In genomic region chr9:65667701-65668100, GRCm38 (mm10) we compare ENCODE assay signal across 7 mouse cellular contexts. TPM values are rescaled to one million over a fixed set of nuclear protein-coding genes. Genes with fewer than 3 reads are reported as not detected.
DNase-seq lines count a peak whose midpoint lies in the region; ATAC-seq and TF ChIP-seq lines count a peak whose summit lies in the region.

TSS of gene Oaz2 (plus strand) at chr9:65668001.

- H3K27me3 ChIP-seq in forebrain, embryonic 14.5 days (replicated peaks; ENCODE audit: control insufficient read depth, insufficient read depth, low read length) = no peaks in the 10 kb centered on the region
- no peaks in the 10 kb centered on the region for H3K27me3 ChIP-seq in hindbrain, embryonic 12.5 days
- no peaks in the 10 kb centered on the region for H3K27me3 ChIP-seq in liver, embryonic 14.5 days (ENCODE audit: control insufficient read depth, insufficient read depth, low read length)

- no peak within 1 kb of the TSS for H3K9ac ChIP-seq in forebrain, embryonic 14.5 days (ENCODE audit: low read length)
- H3K9ac ChIP-seq in hindbrain, embryonic 12.5 days = no peak within 1 kb of the TSS
- H3K9ac ChIP-seq in liver, embryonic 14.5 days (replicated peaks) = no peak within 1 kb of the TSS

- H3K4me1 ChIP-seq in forebrain, embryonic 14.5 days (ENCODE audit: control insufficient read depth, insufficient read depth, low read length) = no peaks in the 10 kb centered on the region
- H3K4me1 ChIP-seq in hindbrain, embryonic 12.5 days = no peaks in the 10 kb centered on the region
- H3K4me1 ChIP-seq in liver, embryonic 14.5 days (replicated peaks; ENCODE audit: control insufficient read depth in 2 of 2, insufficient read depth in 2 of 2, low read length in 1 of 2) = peaks cover 0 to 8% of the 10 kb centered on the region in 2 experiments; a peak in 2 of 4 replicates

- no peak for TF ChIP-seq CTCF in liver, embryonic 14.5 days (IDR thresholded peaks at IDR 0.05; ENCODE audit: low read depth)

- no peak for TF ChIP-seq EP300 in liver, embryonic 14.5 days (IDR thresholded peaks at IDR 0.05; ENCODE audit: low read depth)

- no peaks in the 10 kb centered on the region for H3K36me3 ChIP-seq in forebrain, embryonic 14.5 days (ENCODE audit: control insufficient read depth, insufficient read depth, low read length)
- H3K36me3 ChIP-seq in hindbrain, embryonic 12.5 days = no peaks in the 10 kb centered on the region
- no peaks in the 10 kb centered on the region for H3K36me3 ChIP-seq in liver, embryonic 14.5 days (replicated peaks; ENCODE audit: control insufficient read depth, insufficient read depth, low read depth)

- H3K4me2 ChIP-seq in forebrain, embryonic 14.5 days (ENCODE audit: low read length) = no peak within 1 kb of the TSS
- no peak within 1 kb of the TSS for H3K4me2 ChIP-seq in hindbrain, embryonic 12.5 days (replicated peaks)
- no peak within 1 kb of the TSS for H3K4me2 ChIP-seq in liver, embryonic 14.5 days (ENCODE audit: low read depth)

- no peak within 1 kb of the TSS for H3K4me3 ChIP-seq in forebrain, embryonic 14.5 days (ENCODE audit: low read depth, low read length)
- H3K4me3 ChIP-seq in hindbrain, embryonic 12.5 days = no peak within 1 kb of the TSS
- no peak within 1 kb of the TSS for H3K4me3 ChIP-seq in liver, embryonic 14.5 days (ENCODE audit: insufficient read depth in 1 of 2, low read depth in 2 of 2, low read length in 2 of 2)

- no peak for DNase-seq in urinary bladder, adult 2 months (ENCODE audit: low spot score)
- no peak for DNase-seq in urinary bladder, postnatal 10 days (ENCODE audit: low spot score)
- DNase-seq in forebrain, embryonic 14.5 days (ENCODE audit: low spot score) = no peak
- DNase-seq in liver, embryonic 14.5 days (ENCODE audit: low read depth in 3 of 3, low spot score in 3 of 3) = no peak
- DNase-seq in urinary bladder, postnatal 14 days (ENCODE audit: low spot score) = no peak

- no peaks in the 10 kb centered on the region for H3K9me3 ChIP-seq in forebrain, embryonic 14.5 days (replicated peaks; ENCODE audit: control insufficient read depth, low read length)
- no peaks in the 10 kb centered on the region for H3K9me3 ChIP-seq in hindbrain, embryonic 12.5 days (replicated peaks)
- no peaks in the 10 kb centered on the region for H3K9me3 ChIP-seq in liver, embryonic 14.5 days (ENCODE audit: control insufficient read depth, low read length)

- WGBS in forebrain, embryonic 14.5 days = 91% methylated on average over 8 of the region's 8 CpGs
- 94% methylated on average over 8 of the region's 8 CpGs for WGBS in hindbrain, embryonic 12.5 days
- 74% methylated on average over 8 of the region's 8 CpGs for WGBS in liver, embryonic 14.5 days (ENCODE audit: insufficient replicate concordance)

- no peak within 1 kb of the TSS for H3K27ac ChIP-seq in forebrain, embryonic 14.5 days (ENCODE audit: low read depth, low read length)
- H3K27ac ChIP-seq in hindbrain, embryonic 12.5 days = no peak within 1 kb of the TSS
- no peak within 1 kb of the TSS for H3K27ac ChIP-seq in liver, embryonic 14.5 days

- ATAC-seq in forebrain, embryonic 14.5 days = no peak
- no peak for ATAC-seq in hindbrain, embryonic 12.5 days (ENCODE audit: low FRiP score)
- no peak for ATAC-seq in liver, embryonic 14.5 days (ENCODE audit: insufficient read depth)
- no peak for ATAC-seq in cerebellum, adult (ENCODE audit: insufficient number of reproducible peaks, low FRiP score, low TSS enrichment)

RNA-seq across cellular contexts. Expression of gene Oaz2, which starts in this region (rescaled TPM):
- polyA plus RNA-seq in urinary bladder, adult 2 months (2012; rRNA removed) = 162 and 173 TPM in 2 replicates
- polyA plus RNA-seq in forebrain, embryonic 14.5 days (2014; fragmentation: Nextera tagmentation; extraction: Ambion mirVana) = 206 and 233 TPM in 2 replicates
- 312 and 323 TPM in 2 replicates for polyA plus RNA-seq in hindbrain, embryonic 12.5 days (2016; fragmentation: Nextera tagmentation; extraction: Ambion mirVana)
- polyA plus RNA-seq in liver, embryonic 14.5 days (2012; rRNA removed) = 17.2 and 21.5 TPM in 2 replicates
- polyA plus RNA-seq in liver, embryonic 14.5 days (2014; fragmentation: Nextera tagmentation; extraction: Ambion mirVana) = 29.6 and 33.2 TPM in 2 replicates
